Mouse (Mus musculus) olfactory bulb, adult 2 months (tissue): ENCODE data around the gene Sh3bgrl.

Experiments used
- CTCF ChIP-seq: fragments of 200-500 bp; IDR thresholded peaks from 2 replicates; pipeline ENCODE4 v1.5.1; 2012; ENCODE audit warnings: low read depth, mild to moderate bottlenecking, low read length, moderate library complexity; ENCODE audit not compliant: insufficient read depth
- POLR2A ChIP-seq: fragments of 200-500 bp; IDR thresholded peaks from 2 replicates; pipeline ENCODE4 v1.6.1; 2012; ENCODE audit warnings: mild to moderate bottlenecking, low read depth, low read length, moderate library complexity; ENCODE audit not compliant: insufficient read depth

DNA sequence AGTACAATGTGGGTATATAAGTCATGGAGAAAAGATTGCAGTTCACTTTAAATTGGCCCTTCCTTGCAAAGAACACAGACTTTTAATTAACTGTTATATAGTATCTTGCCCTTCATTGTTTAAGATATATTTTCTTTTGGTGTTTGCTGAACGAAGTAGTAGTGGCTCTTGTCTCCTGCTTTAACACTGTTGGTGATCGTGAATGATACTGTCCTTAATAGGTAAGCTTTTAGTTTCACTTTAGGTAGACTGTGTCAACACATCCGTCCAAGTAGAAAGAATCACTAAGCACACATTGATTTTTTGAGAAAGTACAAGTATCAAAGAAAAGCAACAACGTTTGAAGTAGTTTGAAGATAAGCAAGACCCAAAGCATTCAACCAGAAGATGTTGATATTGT lies 65.7 kb downstream of the Sh3bgrl start:
- TF ChIP-seq POLR2A, result no peak
- no peak for TF ChIP-seq CTCF
